Mouse (Mus musculus) neural tube, embryonic 13.5 days (tissue): ENCODE data around the gene Hic1. TPM values are rescaled to one million over a fixed set of nuclear protein-coding genes. Genes with fewer than 3 reads are reported as not detected.
A peak's percentile ranks its signal among the peaks of the same experiment; 100 is the strongest.

Experiments
- ATAC-seq: fragments of 200-750 bp; cut with Nextera tagmentation; 2 replicates; pipeline ENCODE4 v1.8.0; 2017; ENCODE audit warnings: low read depth, mild to moderate bottlenecking, moderate TSS enrichment, moderate library complexity
- H3K27ac ChIP-seq: fragments of 300-500 bp; sonication (generic); replicated peaks from 2 replicates; pipeline ENCODE4 v1.5.1; 2015; ENCODE audit warnings: moderate library complexity, mild to moderate bottlenecking, inconsistent platforms
- H3K27me3 ChIP-seq: fragments of 300-500 bp; sonication (generic); 2 replicates; pipeline ENCODE4 v1.6.1; 2015; ENCODE audit warnings: mild to moderate bottlenecking, inconsistent platforms
- H3K36me3 ChIP-seq: fragments of 300-500 bp; sonication (generic); 2 replicates; pipeline ENCODE4 v1.6.1; 2015; ENCODE audit warnings: mild to moderate bottlenecking, inconsistent platforms
- H3K4me1 ChIP-seq: fragments of 300-500 bp; sonication (generic); replicated peaks from 2 replicates; pipeline ENCODE4 v1.6.1; 2015; ENCODE audit warnings: inconsistent platforms
- H3K4me2 ChIP-seq: fragments of 300-500 bp; sonication (generic); 2 replicates; pipeline ENCODE4 v1.6.1; 2015; ENCODE audit warnings: inconsistent platforms, mild to moderate bottlenecking, moderate library complexity
- H3K4me3 ChIP-seq: fragments of 300-500 bp; sonication (generic); 2 replicates; pipeline ENCODE4 v1.5.1; 2015; ENCODE audit warnings: mild to moderate bottlenecking, inconsistent platforms
- H3K9ac ChIP-seq: fragments of 300-500 bp; sonication (generic); 2 replicates; pipeline ENCODE4 v1.6.1; 2015; ENCODE audit warnings: moderate library complexity, mild to moderate bottlenecking, inconsistent platforms
- H3K9me3 ChIP-seq: fragments of 300-500 bp; sonication (generic); 2 replicates; pipeline ENCODE4 v1.6.1; 2016; ENCODE audit warnings: inconsistent platforms
- WGBS: fragments of 180-500 bp; shearing (Covaris S2); methylation state at CpG from one replicate; pipeline ENCODE4 v1.1.7; 2015; 5-methylcytosine and 5-hydroxymethylcytosine counted together
- polyA plus RNA-seq: library from polyadenylated mRNA; unstranded; fragments of >200 nt; fragmentation: Nextera tagmentation; extraction: Ambion mirVana; gene quantifications from 2 replicates; pipeline ENCODE4 v1.2.1, GENCODE M21; 2015

The Hic1 gene
- polyA plus RNA-seq, 1 experiment from 2014 or later, result 7.4 TPM

DNA sequence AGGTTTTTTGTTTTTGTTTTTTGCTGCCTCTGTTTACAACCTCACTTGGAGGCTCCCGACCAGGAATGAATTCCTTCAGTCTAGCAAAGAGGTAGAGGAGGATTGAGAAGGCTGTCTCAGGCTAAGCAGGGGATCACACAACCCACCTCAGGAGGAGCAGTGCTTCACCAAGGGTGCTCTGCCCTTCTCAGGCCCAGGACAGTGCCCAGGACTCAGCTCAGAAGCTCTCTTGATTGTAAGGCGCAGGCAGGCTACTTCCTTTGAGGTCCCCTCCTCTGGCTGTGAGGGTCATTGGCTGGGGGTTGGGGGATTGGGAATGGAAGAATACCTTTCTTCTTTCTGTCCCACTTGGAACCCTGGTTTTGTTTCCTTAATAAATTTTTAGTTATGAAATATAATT, 5.3 kb downstream of the Hic1 start:
- no peaks in the 10 kb centered on the region for H3K9me3 ChIP-seq
- H3K4me1 ChIP-seq, result peaks cover 50% of the 10 kb centered on the region
- peaks cover 69% of the 10 kb centered on the region for H3K27me3 ChIP-seq
- no peak overlapping the region for H3K27ac ChIP-seq
- 71% methylated on average over 2 of the region's 2 CpGs for WGBS
- no peak for ATAC-seq
- 0 out of 2 replicates have a peak overlapping the region, but pooled peaks have one; percentile 49 for H3K9ac ChIP-seq
- H3K36me3 ChIP-seq, result peaks cover 51% of the 10 kb centered on the region
- no peak overlapping the region for H3K4me2 ChIP-seq
- no peak overlapping the region for H3K4me3 ChIP-seq

DNA sequence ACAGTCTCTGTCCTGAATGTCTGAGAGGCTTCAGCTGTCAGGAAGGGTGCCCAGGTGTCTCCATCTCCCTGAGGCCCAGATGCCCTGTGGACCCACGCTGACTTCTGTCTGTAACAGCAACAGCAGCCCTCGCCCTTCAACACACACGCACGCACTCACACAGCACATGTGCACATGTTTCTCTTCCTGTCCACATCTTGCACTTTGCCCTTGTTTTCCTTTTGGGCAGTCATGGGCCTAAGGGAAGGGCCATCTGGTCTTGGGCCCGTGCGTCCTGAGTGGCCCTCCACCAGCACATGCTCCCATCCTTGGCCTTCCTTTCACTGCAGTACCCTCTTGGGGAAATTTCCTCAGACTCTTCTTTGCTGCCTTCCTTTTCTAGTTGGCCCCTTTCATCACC, 5.9 kb downstream of the Hic1 start:
- Histone ChIP-seq H3K4me2 (no peak overlapping the region), H3K27me3 (peaks cover 62% of the 10 kb centered on the region), H3K4me1 (peaks cover 43% of the 10 kb centered on the region), H3K9me3 (no peaks in the 10 kb centered on the region), H3K4me3 (no peak overlapping the region), H3K36me3 (peaks cover 55% of the 10 kb centered on the region), H3K9ac (no peak overlapping the region), H3K27ac (no peak overlapping the region)
- WGBS, result 82% methylated on average over 6 of the region's 6 CpGs
- no peak for ATAC-seq

DNA sequence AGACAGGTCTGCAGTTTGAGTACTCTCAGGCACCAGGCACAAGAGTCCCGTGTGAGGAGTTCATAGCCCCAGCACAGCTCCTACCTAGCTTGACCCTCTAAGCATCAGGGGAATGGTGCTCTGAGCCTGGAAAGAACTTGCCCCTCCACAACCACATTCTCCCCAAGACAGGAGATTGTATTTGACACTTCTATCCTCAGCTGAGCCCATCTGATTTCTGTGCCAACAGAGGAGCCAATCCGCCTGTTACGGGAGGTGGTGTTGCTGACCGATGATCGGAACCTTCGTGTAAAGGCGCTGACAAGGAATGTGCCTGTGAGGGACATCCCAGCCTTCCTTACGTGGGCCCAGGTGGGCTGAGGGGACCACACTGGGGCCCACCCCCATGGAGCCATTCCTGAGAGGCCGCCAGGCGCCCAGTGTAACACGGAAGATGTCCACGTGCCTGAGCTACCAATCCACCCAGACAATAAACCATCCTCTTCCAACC, 6.7 kb downstream of the Hic1 start:
- Histone ChIP-seq H3K36me3 (peaks cover 55% of the 10 kb centered on the region), H3K4me2 (no peak overlapping the region)

DNA sequence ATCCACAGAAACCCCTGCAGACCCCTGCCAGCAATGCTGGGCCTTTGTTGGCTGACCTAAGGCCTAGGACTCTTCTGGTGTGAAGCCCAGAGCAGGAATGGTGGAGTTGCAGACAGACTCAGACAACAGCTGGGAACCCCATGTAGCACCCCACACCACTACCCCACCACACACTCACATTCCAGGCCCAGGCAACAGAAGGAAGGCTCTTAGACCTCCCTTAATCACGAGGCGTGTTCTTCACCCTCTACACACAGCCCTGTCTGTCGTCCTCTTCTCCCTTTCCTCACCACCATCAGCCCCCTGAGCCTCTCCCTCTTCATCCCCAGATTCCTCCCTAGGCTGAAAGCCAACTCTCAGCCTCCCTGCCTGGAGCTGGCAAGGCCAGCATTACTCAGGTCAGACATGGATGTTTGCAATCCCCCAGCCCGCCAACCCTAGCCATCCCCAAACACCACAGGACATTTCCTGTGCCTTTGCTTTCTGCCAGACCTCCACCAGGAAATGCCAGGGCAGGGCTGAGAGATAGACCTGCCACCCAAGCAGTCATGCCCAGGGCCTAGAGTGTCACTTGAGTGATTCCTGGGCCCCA, 7.8 kb downstream of the Hic1 start:
- no peaks in the 10 kb centered on the region for H3K9me3 ChIP-seq
- H3K9ac ChIP-seq, result no peak overlapping the region
- peaks cover 43% of the 10 kb centered on the region for H3K27me3 ChIP-seq
- H3K4me3 ChIP-seq, result no peak overlapping the region
- 76% methylated on average over 4 of the region's 4 CpGs for WGBS
- peaks cover 37% of the 10 kb centered on the region for H3K4me1 ChIP-seq
- peaks cover 65% of the 10 kb centered on the region for H3K36me3 ChIP-seq
- H3K4me2 ChIP-seq, result no peak overlapping the region
- no peak for ATAC-seq
- 0 out of 2 replicates have a peak overlapping the region, but pooled peaks have one; percentile 5 for H3K27ac ChIP-seq

More for the DNA sequence above, 6.7 kb downstream of the Hic1 start:
- Histone ChIP-seq H3K4me1 (peaks cover 37% of the 10 kb centered on the region), H3K27me3 (peaks cover 55% of the 10 kb centered on the region), H3K4me3 (no peak overlapping the region), H3K9me3 (no peaks in the 10 kb centered on the region), H3K27ac (no peak overlapping the region), H3K9ac (no peak overlapping the region)
- no peak for ATAC-seq
- 92% methylated on average over 12 of the region's 12 CpGs for WGBS

DNA sequence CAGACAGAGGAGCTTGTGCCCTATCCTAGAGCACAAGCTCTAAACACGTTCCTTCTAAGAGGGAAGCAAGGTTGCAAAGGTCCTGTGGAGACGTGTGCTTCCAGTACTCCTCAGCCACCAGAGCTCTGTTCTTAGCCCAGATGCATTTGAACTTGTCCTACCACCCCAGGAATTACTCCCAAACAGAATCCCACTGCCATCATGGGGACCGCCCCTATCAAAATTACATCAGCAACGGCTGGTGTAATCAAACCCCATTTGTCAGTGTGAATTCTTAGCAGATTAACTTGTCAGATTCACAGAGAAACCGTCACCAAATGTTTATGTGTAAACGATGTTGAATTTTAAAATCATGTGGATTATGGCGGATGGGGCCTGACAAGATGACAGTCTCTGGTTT, 8.4 kb downstream of the Hic1 start:
- H3K9me3 ChIP-seq, result no peaks in the 10 kb centered on the region
- H3K9ac ChIP-seq, result no peak overlapping the region
- H3K4me3 ChIP-seq, result no peak overlapping the region
- H3K36me3 ChIP-seq, result peaks cover 66% of the 10 kb centered on the region
- H3K4me1 ChIP-seq, result peaks cover 37% of the 10 kb centered on the region
- H3K4me2 ChIP-seq, result no peak overlapping the region
- no peak overlapping the region; the same call in 1 of the 2 replicates for H3K27ac ChIP-seq
- ATAC-seq, result no peak
- H3K27me3 ChIP-seq, result peaks cover 38% of the 10 kb centered on the region
- 86% methylated on average over 7 of the region's 7 CpGs for WGBS

DNA sequence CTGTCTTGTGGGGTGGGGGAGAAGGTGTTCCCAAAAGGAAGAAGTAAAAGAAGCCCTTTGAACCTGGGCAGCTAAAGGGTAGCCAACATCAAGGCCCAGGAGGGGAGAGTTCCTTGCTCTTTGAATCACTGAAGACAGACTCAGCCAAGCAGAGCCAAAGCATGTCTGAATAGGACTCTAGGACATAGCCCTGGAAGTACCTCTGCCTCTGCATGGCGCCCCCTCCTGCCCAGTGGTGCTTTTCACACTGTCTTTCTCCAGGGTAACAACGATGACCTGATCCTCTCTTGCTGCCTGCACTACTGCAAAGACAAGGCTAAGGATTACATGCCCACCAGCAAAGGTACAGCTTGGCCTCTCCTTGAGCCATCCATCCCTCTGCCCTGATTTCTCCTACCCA, 9.8 kb downstream of the Hic1 start:
- Histone ChIP-seq H3K36me3 (peaks cover 66% of the 10 kb centered on the region), H3K4me1 (peaks cover 28% of the 10 kb centered on the region), H3K4me2 (no peak overlapping the region), H3K27me3 (peaks cover 24% of the 10 kb centered on the region), H3K9ac (no peak overlapping the region), H3K9me3 (no peaks in the 10 kb centered on the region), H3K4me3 (no peak overlapping the region), H3K27ac (no peak overlapping the region)
- ATAC-seq, result no peak
- 55% methylated on average over 2 of the region's 2 CpGs for WGBS

DNA sequence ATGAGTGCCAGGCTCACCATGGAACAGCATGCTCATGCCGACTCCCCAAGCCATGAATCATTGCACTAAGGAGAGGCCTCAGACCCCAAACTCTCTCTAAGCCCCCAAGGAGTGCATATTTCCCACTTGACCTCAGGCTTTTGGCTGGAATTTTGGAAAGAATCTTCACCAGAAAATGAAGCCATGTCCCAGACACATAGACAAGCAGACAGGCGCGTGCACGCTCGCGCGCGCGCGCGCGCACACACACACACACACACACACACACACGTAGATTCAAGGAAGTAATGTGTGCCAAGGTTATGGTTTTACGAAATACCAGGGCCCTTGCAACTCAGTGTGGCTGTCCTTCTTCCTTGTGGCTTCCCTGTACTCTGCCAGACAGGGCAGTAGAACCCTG, 10.9 kb downstream of the Hic1 start:
- no peak for ATAC-seq
- WGBS, result 91% methylated on average over 14 of the region's 14 CpGs
- peaks cover 29% of the 10 kb centered on the region for H3K4me1 ChIP-seq
- no peaks in the 10 kb centered on the region for H3K9me3 ChIP-seq
- no peak overlapping the region for H3K4me3 ChIP-seq
- no peak overlapping the region for H3K9ac ChIP-seq
- 0 out of 2 replicates have a peak overlapping the region, but pooled peaks have one; percentile 29 for H3K27ac ChIP-seq
- no peak overlapping the region for H3K4me2 ChIP-seq
- peaks cover 13% of the 10 kb centered on the region for H3K27me3 ChIP-seq
- peaks cover 59% of the 10 kb centered on the region for H3K36me3 ChIP-seq

DNA sequence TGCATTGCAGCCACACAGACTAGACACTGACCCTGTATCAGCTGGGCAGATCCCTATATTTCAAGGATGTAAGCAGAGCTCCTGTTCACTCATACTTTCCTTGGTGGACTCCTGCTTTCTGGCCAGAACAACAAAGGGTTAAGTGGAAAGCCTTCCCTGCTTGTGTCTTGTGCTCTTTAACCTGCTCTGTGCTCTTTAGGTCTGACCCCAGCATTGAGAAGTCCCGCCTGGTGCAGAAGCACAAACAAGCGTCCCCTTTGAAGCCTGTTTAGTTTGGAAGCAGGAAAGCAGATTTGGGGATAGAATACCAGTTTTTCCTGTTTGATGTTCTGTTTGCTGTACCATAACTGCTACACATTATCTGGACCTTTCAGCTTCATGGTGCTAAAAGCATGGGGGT, 11.4 kb downstream of the Hic1 start:
- H3K27me3 ChIP-seq, result peaks cover 7% of the 10 kb centered on the region
- peaks cover 54% of the 10 kb centered on the region for H3K36me3 ChIP-seq
- H3K9me3 ChIP-seq, result no peaks in the 10 kb centered on the region
- H3K27ac ChIP-seq, result peak overlapping the region; percentile 29; the same call in 1 of the 2 replicates
- peaks cover 29% of the 10 kb centered on the region for H3K4me1 ChIP-seq
- ATAC-seq, result no peak
- 58% methylated on average over 2 of the region's 2 CpGs for WGBS
- 0 out of 2 replicates have a peak overlapping the region, but pooled peaks have one; percentile 3 for H3K9ac ChIP-seq
- H3K4me2 ChIP-seq, result no peak overlapping the region
- no peak overlapping the region for H3K4me3 ChIP-seq

DNA sequence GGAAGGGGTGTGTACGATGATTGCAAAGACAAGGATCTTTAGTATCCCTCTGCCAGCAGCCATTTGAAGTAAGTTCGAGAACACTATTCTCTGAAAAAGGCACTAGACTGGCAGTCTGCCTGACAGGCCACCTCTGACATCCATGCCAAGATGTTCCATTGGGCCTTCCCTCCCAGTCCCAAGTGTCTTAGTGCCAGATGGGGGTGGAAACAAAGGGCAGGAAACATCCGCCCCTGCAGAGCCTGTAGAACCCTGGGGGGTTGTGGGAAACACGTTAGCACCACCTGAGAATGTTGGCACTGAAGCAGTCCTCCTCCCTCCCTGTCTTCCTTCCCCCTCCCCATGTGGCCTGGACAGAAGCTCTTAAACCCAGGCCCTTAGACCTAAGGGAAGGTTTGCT, 12.3 kb downstream of the Hic1 start:
- Histone ChIP-seq H3K4me3 (no peak overlapping the region), H3K27me3 (no peaks in the 10 kb centered on the region), H3K27ac (0 out of 2 replicates have a peak overlapping the region, but pooled peaks have one; percentile 9), H3K9ac (no peak overlapping the region), H3K9me3 (no peaks in the 10 kb centered on the region), H3K4me2 (no peak overlapping the region), H3K36me3 (peaks cover 45% of the 10 kb centered on the region), H3K4me1 (peaks cover 29% of the 10 kb centered on the region)
- ATAC-seq, result no peak
- 51% methylated on average over 4 of the region's 4 CpGs for WGBS

DNA sequence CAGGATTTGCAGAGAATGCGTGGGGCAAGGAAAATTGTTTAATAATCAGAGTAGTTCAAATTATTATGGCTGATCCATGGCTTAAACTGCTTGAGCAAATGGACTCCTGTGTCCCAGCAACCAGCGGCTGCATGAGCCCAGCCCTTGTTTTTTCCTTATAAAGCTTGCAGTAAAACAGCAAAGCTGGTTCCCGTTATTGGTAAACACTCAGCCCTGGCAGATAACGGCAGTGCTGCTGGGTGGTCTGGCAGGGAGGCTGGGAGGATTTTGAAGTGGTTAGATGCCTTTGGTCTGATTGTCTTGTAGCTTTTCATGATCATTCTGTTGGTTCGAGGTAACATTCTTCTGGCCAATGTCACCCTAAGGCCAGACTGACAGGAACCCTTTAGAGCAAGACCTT, 12.9 kb downstream of the Hic1 start:
- Histone ChIP-seq H3K9ac (no peak overlapping the region), H3K27ac (0 out of 2 replicates have a peak overlapping the region, but pooled peaks have one; percentile 9), H3K36me3 (peaks cover 39% of the 10 kb centered on the region), H3K27me3 (no peaks in the 10 kb centered on the region), H3K4me2 (no peak overlapping the region), H3K9me3 (no peaks in the 10 kb centered on the region), H3K4me3 (no peak overlapping the region), H3K4me1 (peaks cover 26% of the 10 kb centered on the region)
- ATAC-seq, result no peak
- WGBS, result 78% methylated on average over 5 of the region's 5 CpGs

DNA sequence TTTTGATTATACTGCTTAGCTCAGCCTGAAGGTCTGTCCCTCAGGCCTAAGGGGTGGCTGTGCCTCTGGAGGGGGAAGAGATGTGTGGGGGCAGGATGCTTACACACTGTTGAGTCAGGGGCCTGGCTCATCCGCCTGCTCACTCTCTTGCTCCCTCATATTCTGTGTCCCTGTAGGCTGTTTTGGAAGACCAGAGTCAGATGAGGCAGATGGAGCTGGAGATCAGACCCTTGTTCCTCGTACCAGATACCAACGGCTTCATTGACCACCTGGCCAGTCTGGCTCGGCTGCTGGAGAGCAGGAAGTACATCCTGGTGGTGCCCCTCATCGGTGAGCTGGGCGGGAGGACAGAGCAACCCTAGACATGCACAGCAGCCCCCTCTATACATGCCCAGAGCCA, 13.3 kb downstream of the Hic1 start:
- Histone ChIP-seq H3K36me3 (peaks cover 35% of the 10 kb centered on the region), H3K9ac (no peak overlapping the region), H3K9me3 (no peaks in the 10 kb centered on the region), H3K27ac (no peak overlapping the region), H3K27me3 (no peaks in the 10 kb centered on the region), H3K4me2 (no peak overlapping the region), H3K4me1 (peaks cover 24% of the 10 kb centered on the region), H3K4me3 (no peak overlapping the region)
- WGBS, result 71% methylated on average over 6 of the region's 6 CpGs
- ATAC-seq, result no peak

DNA sequence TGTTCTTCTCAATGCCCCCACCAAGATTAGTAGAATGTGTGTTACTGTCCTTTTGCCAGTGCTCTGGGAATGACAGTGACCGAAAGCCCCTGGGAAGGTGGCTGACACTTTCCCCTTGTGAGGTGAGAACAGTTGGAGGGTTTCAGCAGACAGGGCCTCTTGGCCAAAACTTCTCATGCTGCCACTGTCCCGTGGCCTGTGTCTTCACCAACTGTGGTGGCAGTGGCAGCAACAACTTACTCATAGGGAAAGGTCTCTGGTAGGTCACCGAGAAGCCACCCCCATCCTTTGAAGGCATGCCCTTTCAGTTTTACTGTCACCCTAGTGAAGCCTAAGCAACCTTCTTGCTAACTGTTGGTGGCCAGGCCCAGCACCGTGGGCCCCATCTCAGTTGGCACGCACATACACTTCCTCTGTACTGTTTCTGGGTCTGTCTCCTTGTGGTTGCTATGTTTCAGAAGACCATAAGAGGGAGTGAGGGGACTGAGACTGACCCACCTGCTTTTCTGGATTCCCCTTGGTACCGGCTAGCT, 15.2 kb downstream of the Hic1 start:
- WGBS, result 73% methylated on average over 6 of the region's 6 CpGs
- Histone ChIP-seq H3K27me3 (no peaks in the 10 kb centered on the region), H3K4me3 (no peak overlapping the region), H3K4me2 (no peak overlapping the region), H3K4me1 (peaks cover 24% of the 10 kb centered on the region), H3K27ac (no peak overlapping the region), H3K9me3 (no peaks in the 10 kb centered on the region), H3K36me3 (peaks cover 22% of the 10 kb centered on the region), H3K9ac (no peak overlapping the region)
- ATAC-seq, result no peak
